ENCODE assay signal across 21 mouse cellular contexts in genomic region chr4:81966054-81966623, GRCm38 (mm10).
"Had no signal": no experiment of that assay in that cellular context is flagged by ENCODE, and none has a peak within 500 bp of the region (broad histone marks: within the 10 kb centered on the region; RNA-seq: fewer than 3 reads in every experiment).

No protein-coding gene starts in this region.

- H3K9ac ChIP-seq: liver, embryonic 13.5 days; liver, embryonic 15.5 days; liver, postnatal 0 days; lung, embryonic 15.5 days; neural tube, embryonic 13.5 days; neural tube, embryonic 15.5 days had no signal

- DNase-seq: liver, embryonic 13.5 days; liver, postnatal 0 days; lung, adult 2 months; lung, postnatal 14 days; lung, postnatal 36 days; retina, postnatal 1 day; right cerebral cortex, adult 18-20 months; right cerebral cortex, postnatal 25 days; right cerebral cortex, postnatal 4 days; spleen, adult 18-20 months; thymus, adult 18-20 months; thymus, postnatal 25 days; thymus, postnatal 4 days had no signal

- H3K9me3 ChIP-seq: liver, embryonic 13.5 days; liver, embryonic 15.5 days; lung, embryonic 15.5 days; neural tube, embryonic 13.5 days; neural tube, embryonic 15.5 days had no signal

- H3K4me1 ChIP-seq: liver, embryonic 13.5 days; liver, embryonic 15.5 days; megakaryocyte, embryonic 14.5 days; neural tube, embryonic 13.5 days had no signal

- H3K27ac ChIP-seq: liver, embryonic 13.5 days; liver, embryonic 15.5 days; lung, embryonic 15.5 days; macrophage; neural tube, embryonic 13.5 days; neural tube, embryonic 15.5 days had no signal

- H3K4me2 ChIP-seq: liver, embryonic 11.5 days; liver, embryonic 13.5 days; liver, embryonic 15.5 days; lung, embryonic 15.5 days; neural tube, embryonic 13.5 days; neural tube, embryonic 15.5 days had no signal

- H3K27me3 ChIP-seq: liver, embryonic 13.5 days; liver, embryonic 15.5 days; lung, embryonic 15.5 days; megakaryocyte, embryonic 14.5 days; neural tube, embryonic 13.5 days; neural tube, embryonic 15.5 days had no signal

- H3K4me3 ChIP-seq: liver, embryonic 13.5 days; liver, embryonic 15.5 days; lung, embryonic 15.5 days; megakaryocyte, embryonic 14.5 days; neural tube, embryonic 13.5 days; neural tube, embryonic 15.5 days had no signal

- ATAC-seq: liver, postnatal 0 days; lung, postnatal 0 days had no signal

- H3K36me3 ChIP-seq: liver, embryonic 13.5 days; liver, embryonic 15.5 days; lung, embryonic 15.5 days; neural tube, embryonic 13.5 days; neural tube, embryonic 15.5 days had no signal
